Mouse (Mus musculus) cerebellum, adult 2 months (tissue): ENCODE measurements around the gene Egln1.

Source experiments
- CTCF ChIP-seq: fragments of 200-500 bp; IDR thresholded peaks from 2 replicates; pipeline ENCODE4 v1.5.1; 2011; ENCODE audit warnings: low read depth, mild to moderate bottlenecking, control low read depth, low read length, moderate library complexity, borderline replicate concordance; ENCODE audit not compliant: insufficient read depth
- POLR2A ChIP-seq: fragments of 200-500 bp; IDR thresholded peaks from 2 replicates; pipeline ENCODE4 v1.6.1; 2011; ENCODE audit warnings: low read length, control low read depth, borderline replicate concordance; ENCODE audit not compliant: insufficient read depth

DNA sequence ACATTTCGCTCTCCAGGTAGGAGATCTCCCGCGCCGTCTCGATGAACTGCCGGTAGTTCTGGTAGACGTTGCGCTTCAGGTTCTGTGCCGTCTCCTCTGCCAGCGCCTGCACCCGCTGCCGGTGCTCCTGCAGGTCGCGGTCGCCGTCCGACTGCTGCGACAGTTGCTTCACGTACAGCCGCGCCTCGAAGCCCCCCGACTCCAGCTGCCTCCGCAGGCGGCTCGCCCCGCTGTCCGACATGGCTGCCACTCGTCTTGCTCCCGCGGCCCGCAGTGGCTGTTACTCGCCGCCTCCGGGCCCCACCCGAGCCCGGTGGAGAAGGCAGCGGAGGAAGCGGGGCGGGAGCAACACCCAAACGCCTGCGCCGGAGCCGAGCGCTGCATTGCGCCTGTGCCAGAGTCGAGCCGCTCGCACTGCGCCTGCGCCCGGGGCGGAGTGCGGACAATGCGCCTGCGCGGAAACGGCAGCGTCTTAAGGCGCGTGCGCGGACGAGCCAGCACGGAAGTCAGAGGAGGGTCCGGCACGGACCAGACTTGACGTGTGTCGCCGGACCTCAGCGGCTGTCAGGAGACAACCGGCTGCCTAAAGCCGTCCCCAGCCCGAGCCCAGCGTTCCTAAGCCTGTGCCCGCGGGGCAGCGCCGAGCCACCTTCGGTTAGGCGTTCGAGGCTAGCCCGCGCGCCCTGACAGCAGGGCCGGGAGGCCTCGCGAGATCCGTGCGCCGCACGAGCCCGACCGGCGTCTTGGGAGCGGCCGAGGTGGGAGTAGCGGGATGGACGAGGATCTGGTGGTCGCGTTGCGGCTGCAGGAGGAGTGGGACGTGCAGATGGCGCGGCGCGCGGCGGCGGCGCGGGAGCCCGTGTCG, 51.5 kb downstream of the Egln1 start, which contains the start of the genes Exoc8 and Sprtn:
- TF ChIP-seq CTCF = no peak
- peak; percentile 94 for TF ChIP-seq POLR2A
